In genomic region chr12:75616158-75616791, GRCm38 (mm10) we compare ENCODE assay signal across 7 mouse cellular contexts. TPM values are rescaled to one million over a fixed set of nuclear protein-coding genes. Genes with fewer than 3 reads are reported as not detected.
DNase-seq lines count a peak whose midpoint lies in the region; ATAC-seq lines count a peak whose summit lies in the region.

No protein-coding gene starts in this region.

- 0 out of 2 replicates have a peak overlapping the region, but pooled peaks have one; percentile 20 for H3K27ac ChIP-seq in embryonic facial prominence, embryonic 10.5 days (replicated peaks)
- no peak overlapping the region for H3K27ac ChIP-seq in limb, embryonic 13.5 days
- no peak overlapping the region for H3K27ac ChIP-seq in midbrain, embryonic 16.5 days (ENCODE audit: low read length)

- H3K4me3 ChIP-seq in embryonic facial prominence, embryonic 10.5 days = peak overlapping the region; percentile 50
- H3K4me3 ChIP-seq in limb, embryonic 13.5 days = peak overlapping the region; percentile 35
- no peak overlapping the region for H3K4me3 ChIP-seq in midbrain, embryonic 16.5 days (ENCODE audit: low read depth, low read length)

- ATAC-seq in limb, embryonic 13.5 days (ENCODE audit: low FRiP score, low read depth) = no peak
- no peak for ATAC-seq in midbrain, embryonic 16.5 days
- no peak for ATAC-seq in cerebellum, adult (ENCODE audit: insufficient number of reproducible peaks, low FRiP score, low TSS enrichment)

- 0 out of 2 replicates have a peak overlapping the region, but pooled peaks have one; percentile 31 for H3K9ac ChIP-seq in limb, embryonic 13.5 days
- no peak overlapping the region for H3K9ac ChIP-seq in midbrain, embryonic 16.5 days (ENCODE audit: low read depth, low read length)

- H3K9me3 ChIP-seq in embryonic facial prominence, embryonic 10.5 days = no peaks in the 10 kb centered on the region
- H3K9me3 ChIP-seq in limb, embryonic 13.5 days = peaks cover 7% of the 10 kb centered on the region
- H3K9me3 ChIP-seq in midbrain, embryonic 16.5 days (replicated peaks; ENCODE audit: control insufficient read depth, low read length, poor library complexity, severe bottlenecking) = no peaks in the 10 kb centered on the region

- no peaks in the 10 kb centered on the region; the same call in 1 of the 2 replicates for H3K27me3 ChIP-seq in embryonic facial prominence, embryonic 10.5 days (replicated peaks; ENCODE audit: low read depth, poor library complexity, severe bottlenecking)
- H3K27me3 ChIP-seq in limb, embryonic 13.5 days = no peaks in the 10 kb centered on the region
- no peaks in the 10 kb centered on the region for H3K27me3 ChIP-seq in midbrain, embryonic 16.5 days (ENCODE audit: control insufficient read depth, insufficient read depth, low read depth, low read length)

- DNase-seq in ZHBTc4 (ENCODE audit: low read depth, low spot score) = peak; percentile 88
- DNase-seq in embryonic facial prominence, embryonic 10.5 days (ENCODE audit: low spot score) = peak; percentile 51
- DNase-seq in heart, postnatal 4 days = peak; percentile 48
- no peak for DNase-seq in MN1 (ENCODE audit: low spot score)

- H3K4me2 ChIP-seq in limb, embryonic 13.5 days (replicated peaks) = peak overlapping the region; percentile 63
- H3K4me2 ChIP-seq in midbrain, embryonic 16.5 days (ENCODE audit: low read length) = peak overlapping the region; percentile 11

- no peaks in the 10 kb centered on the region for H3K36me3 ChIP-seq in embryonic facial prominence, embryonic 10.5 days (replicated peaks)
- H3K36me3 ChIP-seq in limb, embryonic 13.5 days = no peaks in the 10 kb centered on the region
- H3K36me3 ChIP-seq in midbrain, embryonic 16.5 days (ENCODE audit: control insufficient read depth, insufficient read depth, low read length) = no peaks in the 10 kb centered on the region

- H3K4me1 ChIP-seq in embryonic facial prominence, embryonic 10.5 days = peaks cover 8% of the 10 kb centered on the region
- peaks cover 6% of the 10 kb centered on the region; the same call in 1 of the 2 replicates for H3K4me1 ChIP-seq in limb, embryonic 13.5 days
- H3K4me1 ChIP-seq in midbrain, embryonic 16.5 days (ENCODE audit: control insufficient read depth, insufficient read depth, low read length) = no peaks in the 10 kb centered on the region

- 5% methylated on average over 24 of the region's 24 CpGs for WGBS in embryonic facial prominence, embryonic 10.5 days
- WGBS in limb, embryonic 13.5 days = 6% methylated on average over 23 of the region's 24 CpGs
- 5% methylated on average over 23 of the region's 24 CpGs for WGBS in midbrain, embryonic 16.5 days

RNA-seq across cellular contexts. Expression of gene Ppp2r5e, which starts 20.2 kb away (rescaled TPM):
- polyA plus RNA-seq in embryonic facial prominence, embryonic 10.5 days (2016; fragmentation: Nextera tagmentation; extraction: Ambion mirVana) = 13.2 and 14.5 TPM in 2 replicates
- 10 to 100 TPM; 35.1 to 39.1 TPM for total RNA-seq in heart, postnatal 4 days (2021)
- polyA plus RNA-seq in limb, embryonic 13.5 days (2015; fragmentation: Nextera tagmentation; extraction: Ambion mirVana) = 13.7 and 14.3 TPM in 2 replicates
- 18.1 and 18.9 TPM in 2 replicates for polyA plus RNA-seq in midbrain, embryonic 16.5 days (2015; fragmentation: Nextera tagmentation; extraction: Ambion mirVana)

RNA-seq across cellular contexts. Expression of gene Wdr89, which starts 53.1 kb away (rescaled TPM):
- 15.6 and 16.5 TPM in 2 replicates for polyA plus RNA-seq in embryonic facial prominence, embryonic 10.5 days (2016; fragmentation: Nextera tagmentation; extraction: Ambion mirVana)
- 1 to 10 TPM; 3.0 to 3.2 TPM for total RNA-seq in heart, postnatal 4 days (2021)
- polyA plus RNA-seq in limb, embryonic 13.5 days (2015; fragmentation: Nextera tagmentation; extraction: Ambion mirVana) = 11.7 and 12.7 TPM in 2 replicates
- polyA plus RNA-seq in midbrain, embryonic 16.5 days (2015; fragmentation: Nextera tagmentation; extraction: Ambion mirVana) = 5.1 and 5.4 TPM in 2 replicates
